Mouse (Mus musculus): Measurements from ENCODE around the gene Camkmt.

- TF ChIP-seq CTCF (IDR thresholded peaks at IDR 0.05; ENCODE audit: borderline replicate concordance, extremely low read depth, insufficient read depth, insufficient read length) (no peak), POLR2A (IDR thresholded peaks at IDR 0.05; ENCODE audit: borderline replicate concordance, extremely low read depth, insufficient read depth, insufficient read length, poor library complexity, severe bottlenecking) (no peak)
These were observed 70.4 kb downstream of the Camkmt start for GRCm38 (mm10) chr17:85160786-85161185.

Data from brain, embryonic 14.5 days (tissue).